Mouse (Mus musculus): ENCODE results near the gene Lpcat4.

GRCm38 (mm10) chr2:112238006-112238405 is 1.3 kb upstream of the Lpcat4 start:
- TF ChIP-seq CTCF (IDR thresholded peaks at IDR 0.05; ENCODE audit: control insufficient read depth, insufficient read depth, low read length) (no peak), POLR2A (IDR thresholded peaks at IDR 0.05; ENCODE audit: borderline replicate concordance, control insufficient read depth, low read depth, low read length) (no peak)

All from bone marrow, adult 2 months (tissue).